Mouse (Mus musculus) brain, embryonic 14.5 days (tissue): Measurements from ENCODE around the gene Fam92b.

ENCODE experiments used
- CTCF ChIP-seq: fragments of 200-500 bp; IDR thresholded peaks from 2 replicates; pipeline ENCODE4 v1.5.1; 2012; ENCODE audit warnings: inconsistent platforms, mild to moderate bottlenecking, moderate library complexity, borderline replicate concordance; ENCODE audit not compliant: insufficient read depth, insufficient read length; ENCODE audit errors: extremely low read depth
- POLR2A ChIP-seq: fragments of 200-500 bp; IDR thresholded peaks from 2 replicates; pipeline ENCODE4 v1.6.1; 2012; ENCODE audit warnings: mild to moderate bottlenecking, inconsistent platforms, borderline replicate concordance; ENCODE audit not compliant: poor library complexity, insufficient read depth, insufficient read length, severe bottlenecking; ENCODE audit errors: extremely low read depth

DNA sequence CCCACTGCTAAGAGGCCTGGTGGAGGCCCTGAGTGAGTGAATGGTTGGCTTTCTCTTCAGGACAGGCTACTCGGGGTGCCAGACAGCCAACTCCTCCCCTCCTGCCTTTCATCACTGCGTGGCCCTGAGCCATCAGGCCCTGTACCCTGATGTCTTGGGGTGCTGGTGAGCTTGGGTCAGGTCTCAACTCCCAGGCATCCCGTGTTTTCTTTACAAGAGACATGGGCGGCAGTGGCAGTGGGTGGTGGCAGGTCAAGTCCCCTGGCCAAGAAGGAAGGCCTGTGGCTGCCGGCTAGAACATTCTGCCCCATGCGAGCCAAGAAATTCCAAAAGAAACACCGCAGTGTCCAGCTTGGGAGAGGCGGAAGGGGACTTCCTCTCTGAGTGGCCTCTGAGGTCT, 9.2 kb upstream of the Fam92b start:
- TF ChIP-seq CTCF (no peak), POLR2A (no peak)
